15 mouse cellular contexts compared by ENCODE assay signal in genomic region chr8:78844559-78844958, GRCm38 (mm10).
"Had no signal": no experiment of that assay in that cellular context is flagged by ENCODE, and none has a peak within 500 bp of the region (broad histone marks: within the 10 kb centered on the region; RNA-seq: fewer than 3 reads in every experiment).

No protein-coding gene starts in this region.

- H3K9ac ChIP-seq: lung, embryonic 14.5 days; midbrain, embryonic 13.5 days; midbrain, embryonic 15.5 days; neural tube, embryonic 12.5 days had no signal

- H3K4me3 ChIP-seq: megakaryocyte, embryonic 14.5 days; midbrain, embryonic 13.5 days; midbrain, embryonic 15.5 days; neural tube, embryonic 12.5 days had no signal

- ATAC-seq: midbrain, embryonic 13.5 days; midbrain, embryonic 15.5 days had no signal

- DNase-seq: lung, adult 18-20 months; lung, embryonic 14.5 days; lung, postnatal 10 days; lung, postnatal 4 days; right cerebral cortex, postnatal 25 days; right cerebral cortex, postnatal 4 days; spleen, adult 18-20 months; thymus, adult 18-20 months; thymus, postnatal 14 days; thymus, postnatal 36 days had no signal

- H3K4me2 ChIP-seq: lung, embryonic 14.5 days; midbrain, embryonic 11.5 days; midbrain, embryonic 13.5 days; midbrain, embryonic 15.5 days; neural tube, embryonic 12.5 days had no signal

- H3K36me3 ChIP-seq: midbrain, embryonic 13.5 days; midbrain, embryonic 15.5 days; neural tube, embryonic 12.5 days had no signal

- H3K9me3 ChIP-seq: megakaryocyte, embryonic 14.5 days; midbrain, embryonic 13.5 days; midbrain, embryonic 15.5 days; neural tube, embryonic 12.5 days had no signal

- H3K27ac ChIP-seq: midbrain, embryonic 13.5 days; midbrain, embryonic 15.5 days; neural tube, embryonic 12.5 days had no signal

- H3K27me3 ChIP-seq: megakaryocyte, embryonic 14.5 days; midbrain, embryonic 13.5 days; midbrain, embryonic 15.5 days; neural tube, embryonic 12.5 days had no signal

- H3K4me1 ChIP-seq: megakaryocyte, embryonic 14.5 days; midbrain, embryonic 13.5 days; midbrain, embryonic 15.5 days; neural tube, embryonic 12.5 days had no signal
